Mouse (Mus musculus): ENCODE data around the gene Clstn2. TPM values are rescaled to one million over a fixed set of nuclear protein-coding genes. Genes with fewer than 3 reads are reported as not detected.

Clstn2 gene
- total and polyA plus RNA-seq, 3 experiments = not detected

GRCm38 (mm10) chr9:97956407-97957106 lies 76.4 kb downstream of the Clstn2 start:
- TF ChIP-seq MEF2A (IDR thresholded peaks at IDR 0.05; ENCODE audit: extremely low read depth, insufficient replicate concordance, low read depth, low read length, poor library complexity, severe bottlenecking) (no peak), TAL1 (IDR thresholded peaks at IDR 0.05; ENCODE audit: low read length) (no peak), EP300 (IDR thresholded peaks at IDR 0.05; ENCODE audit: low read depth in 1 of 2, low read length in 2 of 2) (no peak), ETS1 (IDR thresholded peaks at IDR 0.05; ENCODE audit: low read depth, low read length) (no peak), ZC3H11A (IDR thresholded peaks at IDR 0.05; ENCODE audit: low read depth, low read length) (no peak), KAT2A (conservative IDR thresholded peaks at IDR 0.05; ENCODE audit: low read depth, low read length) (no peak), GATA1 (IDR thresholded peaks at IDR 0.05; ENCODE audit: low read depth, low read length) (no peak), HCFC1 (IDR thresholded peaks at IDR 0.05; ENCODE audit: low read depth, low read length) (no peak), ELF1 (IDR thresholded peaks at IDR 0.05; ENCODE audit: low read depth, low read length) (no peak), UBTF (IDR thresholded peaks at IDR 0.05; ENCODE audit: borderline replicate concordance, insufficient read depth, low read depth, low read length) (no peak), RAD21 (IDR thresholded peaks at IDR 0.05; ENCODE audit: low read depth, low read length) (no peak), USF1 (IDR thresholded peaks at IDR 0.05; ENCODE audit: low read depth, low read length) (no peak), ZKSCAN1 (IDR thresholded peaks at IDR 0.05; ENCODE audit: low read depth, low read length) (no peak), POLR2A (IDR thresholded peaks at IDR 0.05; ENCODE audit: control insufficient read depth in 1 of 2, insufficient read depth in 1 of 2, low read depth in 1 of 2, low read length in 2 of 2, poor library complexity in 1 of 2) (no peak), MYC (IDR thresholded peaks at IDR 0.05; ENCODE audit: low read depth, low read length) (no peak), BHLHE40 (IDR thresholded peaks at IDR 0.05; ENCODE audit: borderline replicate concordance, low read depth, low read length) (no peak), GABPA (IDR thresholded peaks at IDR 0.05; ENCODE audit: low read depth, low read length) (no peak), POLR2AphosphoS2 (IDR thresholded peaks at IDR 0.05; ENCODE audit: low read length) (no peak), NRF1 (IDR thresholded peaks at IDR 0.05; ENCODE audit: insufficient read depth, low read depth, low read length, poor library complexity, severe bottlenecking) (no peak), POLR2AphosphoS5 (IDR thresholded peaks at IDR 0.05; ENCODE audit: borderline replicate concordance, low read depth, low read length) (no peak)
- no peak overlapping the region for H3K27ac ChIP-seq (ENCODE audit: control insufficient read depth, low read depth, low read length)
- no peaks in the 10 kb centered on the region for H3K27me3 ChIP-seq (ENCODE audit: control insufficient read depth in 1 of 2, insufficient read depth in 2 of 2, low read length in 2 of 2)
- no peaks in the 10 kb centered on the region for H3K9me3 ChIP-seq (replicated peaks; ENCODE audit: insufficient read depth, low read length)
- no peaks in the 10 kb centered on the region for H3K79me2 ChIP-seq (ENCODE audit: control insufficient read depth, insufficient read depth, low read length, poor library complexity)
- no peaks in the 10 kb centered on the region for H3K36me3 ChIP-seq (ENCODE audit: control insufficient read depth in 1 of 2, insufficient read depth in 2 of 2, low read length in 2 of 2)
- no peak overlapping the region for H3K9ac ChIP-seq (ENCODE audit: control insufficient read depth, low read depth, low read length, poor library complexity, severe bottlenecking)
- H3K4me3 ChIP-seq (ENCODE audit: control insufficient read depth in 1 of 2, insufficient read depth in 1 of 2, low read depth in 2 of 2, low read length in 2 of 2) = no peak overlapping the region
- H3K4me1 ChIP-seq (ENCODE audit: control insufficient read depth in 1 of 2, insufficient read depth in 2 of 2, low read length in 2 of 2) = no peaks in the 10 kb centered on the region
- no peak for DNase-seq (ENCODE audit: low read depth, low spot score)
